Mouse (Mus musculus): ENCODE data around the gene Gstt1. TPM values are rescaled to one million over a fixed set of nuclear protein-coding genes. Genes with fewer than 3 reads are reported as not detected.

Gstt1 gene
- polyA plus RNA-seq, 1 experiment, result 19.2 TPM

DNA sequence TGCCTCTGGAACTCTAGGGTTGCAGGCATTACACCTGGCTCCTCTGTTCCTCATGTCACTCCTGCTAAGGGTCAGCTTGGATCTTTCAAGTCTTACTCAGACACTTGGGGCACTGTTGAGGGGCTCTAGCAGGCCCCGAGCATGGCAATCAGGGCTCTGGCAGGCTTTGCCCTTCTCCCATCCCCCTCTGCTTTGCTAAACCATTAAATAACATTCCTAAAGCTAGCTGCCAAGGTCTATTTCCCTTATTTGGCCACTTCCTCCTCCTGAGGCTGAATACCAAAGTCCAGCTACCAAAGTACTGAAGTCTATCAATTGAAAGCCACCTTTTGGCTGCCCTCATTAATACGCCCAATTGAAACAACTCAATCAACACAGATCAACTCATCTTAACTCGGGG, 3.5 kb downstream of the Gstt1 start:
- no peak for DNase-seq
- Histone ChIP-seq H3K4me1 (replicated peaks; ENCODE audit: control insufficient read depth, insufficient read depth, low read length) (peaks cover 13% of the 10 kb centered on the region), H3K36me3 (ENCODE audit: control insufficient read depth, insufficient read depth, low read length) (no peaks in the 10 kb centered on the region), H3K4me3 (ENCODE audit: control insufficient read depth, insufficient read depth, low read length) (no peak overlapping the region), H3K27ac (ENCODE audit: control insufficient read depth, insufficient read depth, low read length) (no peak overlapping the region), H3K27me3 (ENCODE audit: control insufficient read depth, insufficient read depth, low read length) (no peaks in the 10 kb centered on the region)
- 68% methylated on average over 3 of the region's 3 CpGs for WGBS
- TF ChIP-seq POLR2A (IDR thresholded peaks at IDR 0.05; ENCODE audit: control insufficient read depth, extremely low read depth, insufficient read depth, low read length, poor library complexity), result no peak
- no peak for TF ChIP-seq CTCF (IDR thresholded peaks at IDR 0.05; ENCODE audit: borderline replicate concordance, control insufficient read depth, extremely low read depth, insufficient read depth, low read length, poor library complexity)

- Histone ChIP-seq H3K27me3 (ENCODE audit: control insufficient read depth, insufficient read depth, low read length) (no peaks in the 10 kb centered on the region), H3K4me1 (replicated peaks; ENCODE audit: control insufficient read depth, insufficient read depth, low read length) (no peaks in the 10 kb centered on the region), H3K4me3 (ENCODE audit: control insufficient read depth, insufficient read depth, low read length) (no peak overlapping the region), H3K36me3 (ENCODE audit: control insufficient read depth, insufficient read depth, low read length) (no peaks in the 10 kb centered on the region), H3K27ac (ENCODE audit: control insufficient read depth, insufficient read depth, low read length) (no peak overlapping the region)
- TF ChIP-seq POLR2A (IDR thresholded peaks at IDR 0.05; ENCODE audit: control insufficient read depth, extremely low read depth, insufficient read depth, low read length, poor library complexity) (no peak), CTCF (IDR thresholded peaks at IDR 0.05; ENCODE audit: borderline replicate concordance, control insufficient read depth, extremely low read depth, insufficient read depth, low read length, poor library complexity) (no peak)
- DNase-seq, result peak; percentile 28
- 20% methylated on average over 7 of the region's 7 CpGs for WGBS
These were observed 7.6 kb downstream of the Gstt1 start for GRCm38 (mm10) chr10:75790773-75791172.

DNA sequence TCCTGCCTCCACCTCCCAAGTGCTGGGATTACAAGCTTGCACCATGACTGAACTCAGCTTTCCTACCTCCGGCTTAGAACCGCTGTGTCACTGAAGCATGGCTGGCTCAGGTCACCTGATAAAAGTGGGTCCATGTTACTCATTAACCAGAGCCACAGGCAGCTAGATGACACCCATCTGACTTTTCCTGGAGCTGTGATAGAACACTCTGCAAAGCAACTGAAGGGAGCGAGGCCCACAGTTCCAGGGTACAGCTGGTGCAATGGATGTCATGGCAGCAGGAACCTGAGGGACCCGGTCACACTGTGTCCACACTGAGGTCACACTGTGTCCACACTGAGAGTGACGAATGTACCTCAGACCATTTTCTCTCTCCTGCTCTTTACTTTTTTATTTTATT, 8.5 kb downstream of the Gstt1 start:
- Histone ChIP-seq H3K36me3 (ENCODE audit: control insufficient read depth, insufficient read depth, low read length) (no peaks in the 10 kb centered on the region), H3K27me3 (ENCODE audit: control insufficient read depth, insufficient read depth, low read length) (no peaks in the 10 kb centered on the region), H3K4me1 (replicated peaks; ENCODE audit: control insufficient read depth, insufficient read depth, low read length) (no peaks in the 10 kb centered on the region), H3K4me3 (ENCODE audit: control insufficient read depth, insufficient read depth, low read length) (no peak overlapping the region), H3K27ac (ENCODE audit: control insufficient read depth, insufficient read depth, low read length) (no peak overlapping the region)
- 94% methylated on average over 5 of the region's 5 CpGs for WGBS
- TF ChIP-seq POLR2A (IDR thresholded peaks at IDR 0.05; ENCODE audit: control insufficient read depth, extremely low read depth, insufficient read depth, low read length, poor library complexity) (no peak), CTCF (IDR thresholded peaks at IDR 0.05; ENCODE audit: borderline replicate concordance, control insufficient read depth, extremely low read depth, insufficient read depth, low read length, poor library complexity) (no peak)
- no peak for DNase-seq

DNA sequence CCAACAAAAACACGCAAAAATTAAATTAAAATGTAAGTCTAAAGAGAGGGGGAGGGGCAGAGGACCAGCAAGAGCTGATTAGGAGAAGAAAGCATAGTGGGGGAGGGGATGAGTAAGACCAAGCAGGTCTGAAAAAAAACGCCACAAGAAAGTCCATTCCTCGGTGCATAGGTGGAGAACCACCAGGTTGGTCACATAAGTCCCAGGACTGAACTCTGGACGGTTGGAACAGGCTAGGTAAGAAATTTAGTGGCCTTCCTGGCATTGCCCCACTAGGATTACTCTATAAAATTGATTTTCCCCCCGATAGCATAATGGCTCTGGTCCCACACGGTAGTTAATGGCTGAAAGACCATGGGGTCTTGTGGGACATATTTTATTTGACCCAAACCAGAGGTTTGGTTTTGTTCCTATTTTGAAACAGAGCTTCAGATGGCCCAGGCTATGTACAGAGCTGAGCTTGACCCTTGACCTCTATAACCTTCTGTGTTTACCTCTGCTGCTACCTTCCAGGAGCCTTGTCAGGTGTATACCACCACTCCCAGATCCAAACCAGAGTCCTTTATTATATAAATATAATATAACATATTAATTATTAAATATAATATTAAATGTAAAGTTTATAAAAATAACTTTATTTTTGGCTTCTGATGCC, 9.2 kb downstream of the Gstt1 start:
- H3K4me1 ChIP-seq (replicated peaks; ENCODE audit: control insufficient read depth, insufficient read depth, low read length), result no peaks in the 10 kb centered on the region
- no peaks in the 10 kb centered on the region for H3K27me3 ChIP-seq (ENCODE audit: control insufficient read depth, insufficient read depth, low read length)
- no peak overlapping the region for H3K4me3 ChIP-seq (ENCODE audit: control insufficient read depth, insufficient read depth, low read length)
- no peaks in the 10 kb centered on the region for H3K36me3 ChIP-seq (ENCODE audit: control insufficient read depth, insufficient read depth, low read length)
- WGBS, result 89% methylated on average over 6 of the region's 6 CpGs
- H3K27ac ChIP-seq (ENCODE audit: control insufficient read depth, insufficient read depth, low read length), result no peak overlapping the region
- TF ChIP-seq POLR2A (IDR thresholded peaks at IDR 0.05; ENCODE audit: control insufficient read depth, extremely low read depth, insufficient read depth, low read length, poor library complexity) (no peak), CTCF (IDR thresholded peaks at IDR 0.05; ENCODE audit: borderline replicate concordance, control insufficient read depth, extremely low read depth, insufficient read depth, low read length, poor library complexity) (no peak)
- no peak for DNase-seq

DNA sequence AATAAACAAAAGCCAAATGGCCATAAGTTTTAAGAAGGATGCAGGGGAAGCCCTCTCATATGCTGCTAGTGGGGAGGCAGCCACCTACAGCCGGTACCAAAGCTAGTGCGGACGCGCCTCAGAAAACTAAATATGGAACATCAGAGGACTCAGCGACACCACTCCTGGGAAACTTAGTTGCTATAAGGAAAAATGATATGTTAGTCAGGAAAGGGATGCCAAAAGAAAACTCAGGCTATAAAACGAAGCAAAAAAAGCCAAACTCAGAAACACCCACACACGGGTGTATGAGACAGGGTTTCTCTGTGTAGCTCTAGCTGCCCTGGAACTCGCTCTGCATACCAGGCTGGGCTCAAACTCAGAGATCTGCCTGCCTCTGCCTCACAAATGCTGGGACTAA, 10.1 kb downstream of the Gstt1 start:
- Histone ChIP-seq H3K27me3 (ENCODE audit: control insufficient read depth, insufficient read depth, low read length) (no peaks in the 10 kb centered on the region), H3K27ac (ENCODE audit: control insufficient read depth, insufficient read depth, low read length) (no peak overlapping the region), H3K4me3 (ENCODE audit: control insufficient read depth, insufficient read depth, low read length) (no peak overlapping the region), H3K36me3 (ENCODE audit: control insufficient read depth, insufficient read depth, low read length) (no peaks in the 10 kb centered on the region), H3K4me1 (replicated peaks; ENCODE audit: control insufficient read depth, insufficient read depth, low read length) (no peaks in the 10 kb centered on the region)
- no peak for TF ChIP-seq CTCF (IDR thresholded peaks at IDR 0.05; ENCODE audit: borderline replicate concordance, control insufficient read depth, extremely low read depth, insufficient read depth, low read length, poor library complexity)
- TF ChIP-seq POLR2A (IDR thresholded peaks at IDR 0.05; ENCODE audit: control insufficient read depth, extremely low read depth, insufficient read depth, low read length, poor library complexity), result no peak
- DNase-seq, result no peak
- WGBS, result 93% methylated on average over 8 of the region's 8 CpGs

DNA sequence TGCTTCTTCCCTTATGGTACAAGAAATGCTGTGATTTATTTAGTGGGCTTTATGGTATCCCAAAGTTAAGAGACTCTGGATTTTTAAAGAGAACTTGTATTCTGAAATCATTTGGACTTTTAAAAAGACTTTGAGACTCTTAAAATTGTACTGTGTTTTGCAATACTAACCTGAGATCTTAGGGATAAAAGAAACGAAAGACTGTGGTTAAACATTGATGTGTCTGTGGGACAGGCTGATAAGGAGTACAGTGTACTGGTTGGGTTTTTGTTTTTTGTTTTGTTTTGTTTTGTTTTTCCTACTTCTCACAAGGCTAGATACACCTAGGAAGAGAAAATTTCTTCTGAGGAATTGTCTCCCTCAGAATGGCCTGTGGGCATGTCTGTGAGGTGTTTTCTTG, 12.9 kb downstream of the Gstt1 start:
- Histone ChIP-seq H3K27me3 (ENCODE audit: control insufficient read depth, insufficient read depth, low read length) (0 out of 2 replicates have a peak, but pooled peaks cover 2% of the 10 kb centered on the region), H3K36me3 (ENCODE audit: control insufficient read depth, insufficient read depth, low read length) (no peaks in the 10 kb centered on the region), H3K4me1 (replicated peaks; ENCODE audit: control insufficient read depth, insufficient read depth, low read length) (peaks cover 8% of the 10 kb centered on the region), H3K4me3 (ENCODE audit: control insufficient read depth, insufficient read depth, low read length) (no peak overlapping the region), H3K27ac (ENCODE audit: control insufficient read depth, insufficient read depth, low read length) (no peak overlapping the region)
- TF ChIP-seq POLR2A (IDR thresholded peaks at IDR 0.05; ENCODE audit: control insufficient read depth, extremely low read depth, insufficient read depth, low read length, poor library complexity) (no peak), CTCF (IDR thresholded peaks at IDR 0.05; ENCODE audit: borderline replicate concordance, control insufficient read depth, extremely low read depth, insufficient read depth, low read length, poor library complexity) (no peak)
- 46% methylated on average over 1 of the region's 1 CpGs for WGBS
- DNase-seq, result no peak
